Mouse (Mus musculus) brain, embryonic 14.5 days (tissue): ENCODE measurements at regions not wholly inside any gene's neighbourhood (a gene's known extent, or its start where the extent isn't known, plus 50 kb on each side); places are given as distances from the start of the nearest gene placed in this dataset.
"Not testable (repeated sequence)": the region's sequence is repeated elsewhere in the genome, so short reads cannot be mapped to it uniquely, and the experiment has no call there.

ENCODE experiments used
- DNase-seq: peaks from one replicate; pipeline ENCODE4 v3.0.0-alpha.2; 2011; ENCODE audit warnings: low read depth
- CTCF ChIP-seq: fragments of 200-500 bp; IDR thresholded peaks from 2 replicates; pipeline ENCODE4 v1.5.1; 2012; ENCODE audit warnings: inconsistent platforms, mild to moderate bottlenecking, moderate library complexity, borderline replicate concordance; ENCODE audit not compliant: insufficient read depth, insufficient read length; ENCODE audit errors: extremely low read depth
- POLR2A ChIP-seq: fragments of 200-500 bp; IDR thresholded peaks from 2 replicates; pipeline ENCODE4 v1.6.1; 2012; ENCODE audit warnings: mild to moderate bottlenecking, inconsistent platforms, borderline replicate concordance; ENCODE audit not compliant: poor library complexity, insufficient read depth, insufficient read length, severe bottlenecking; ENCODE audit errors: extremely low read depth

DNA sequence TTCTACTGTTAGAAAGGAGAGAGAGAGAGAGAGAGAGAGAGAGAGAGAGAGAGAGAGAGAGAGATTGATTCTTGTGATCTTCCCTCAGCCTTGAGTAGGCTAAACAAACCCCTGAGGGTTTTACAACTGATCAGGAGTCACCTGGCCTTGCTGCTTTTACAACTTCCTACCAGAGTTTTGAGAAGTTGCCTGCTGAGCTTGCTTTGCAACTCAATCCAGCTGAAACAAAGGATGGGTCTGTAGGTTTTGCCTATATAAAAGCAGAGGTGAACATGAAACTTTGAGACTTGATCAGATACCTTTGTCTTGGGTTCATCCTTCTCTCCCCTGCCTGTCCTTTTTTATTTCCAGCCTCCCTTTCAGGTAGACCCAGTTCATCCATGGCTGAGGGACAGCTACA is 631.0 kb downstream of the Brinp3 start:
- TF ChIP-seq POLR2A: no peak
- TF ChIP-seq CTCF: no peak
- no peak for DNase-seq

DNA sequence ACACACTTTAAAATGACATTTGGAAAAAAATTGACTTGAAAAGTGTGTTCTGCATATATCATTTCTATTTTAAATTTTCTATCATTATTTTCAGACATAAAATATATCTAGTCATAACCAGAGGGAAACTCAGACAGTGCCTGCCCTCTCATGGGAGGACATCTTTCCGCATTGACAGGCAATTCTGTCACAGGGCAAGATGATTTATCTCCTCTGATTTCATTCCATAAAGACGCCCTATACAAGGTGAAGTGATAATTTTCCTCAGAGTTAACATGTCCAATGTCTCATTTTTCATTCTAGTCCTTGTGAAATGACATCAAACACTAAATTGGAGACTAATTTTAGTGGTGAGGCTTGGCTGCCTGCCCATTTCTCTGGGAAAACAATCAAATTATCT is 643.6 kb downstream of the Brinp3 start:
- TF ChIP-seq CTCF (no peak), POLR2A (no peak)
- peak; percentile 38 for DNase-seq

DNA sequence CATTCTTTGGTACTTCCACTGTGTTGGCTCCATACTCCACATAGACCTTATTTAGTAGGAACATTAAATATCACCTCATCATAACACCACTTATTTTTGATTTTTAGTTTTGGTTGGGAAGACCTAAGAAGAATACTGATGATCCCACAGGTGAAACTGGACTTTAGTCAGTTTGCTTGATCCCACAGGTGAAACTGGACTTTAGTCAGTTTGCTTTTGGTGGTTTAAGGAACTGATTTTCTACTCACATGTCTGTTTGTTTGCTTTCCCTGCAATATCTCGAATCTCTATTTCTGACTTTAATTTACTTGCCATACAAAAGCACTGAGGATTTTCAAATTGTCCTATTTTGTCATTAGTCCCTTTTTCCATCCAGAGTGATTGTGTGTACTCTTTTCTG is 680.8 kb downstream of the Brinp3 start:
- TF ChIP-seq CTCF (no peak), POLR2A (no peak)
- no peak for DNase-seq

DNA sequence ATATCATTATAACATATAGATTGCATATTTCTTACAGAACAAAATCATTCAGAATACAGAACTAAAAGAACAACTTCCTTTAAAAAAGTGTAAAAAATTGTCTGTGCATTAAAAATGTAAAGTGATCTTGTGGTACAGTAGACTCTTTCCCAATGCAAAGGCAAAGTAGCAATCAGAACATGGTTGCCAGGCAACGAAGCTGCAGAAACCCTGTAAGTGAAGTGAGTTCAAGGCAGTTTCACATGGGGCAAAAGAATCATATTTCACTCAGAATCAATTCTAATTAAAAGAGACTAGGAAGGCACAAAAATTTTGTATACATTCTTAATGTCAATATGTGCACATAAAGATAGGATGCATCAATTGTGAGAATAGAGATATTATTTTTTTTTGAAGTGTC is 692.2 kb downstream of the Brinp3 start:
- peak; percentile 79 for DNase-seq
- no peak for TF ChIP-seq POLR2A
- TF ChIP-seq CTCF: no peak

DNA sequence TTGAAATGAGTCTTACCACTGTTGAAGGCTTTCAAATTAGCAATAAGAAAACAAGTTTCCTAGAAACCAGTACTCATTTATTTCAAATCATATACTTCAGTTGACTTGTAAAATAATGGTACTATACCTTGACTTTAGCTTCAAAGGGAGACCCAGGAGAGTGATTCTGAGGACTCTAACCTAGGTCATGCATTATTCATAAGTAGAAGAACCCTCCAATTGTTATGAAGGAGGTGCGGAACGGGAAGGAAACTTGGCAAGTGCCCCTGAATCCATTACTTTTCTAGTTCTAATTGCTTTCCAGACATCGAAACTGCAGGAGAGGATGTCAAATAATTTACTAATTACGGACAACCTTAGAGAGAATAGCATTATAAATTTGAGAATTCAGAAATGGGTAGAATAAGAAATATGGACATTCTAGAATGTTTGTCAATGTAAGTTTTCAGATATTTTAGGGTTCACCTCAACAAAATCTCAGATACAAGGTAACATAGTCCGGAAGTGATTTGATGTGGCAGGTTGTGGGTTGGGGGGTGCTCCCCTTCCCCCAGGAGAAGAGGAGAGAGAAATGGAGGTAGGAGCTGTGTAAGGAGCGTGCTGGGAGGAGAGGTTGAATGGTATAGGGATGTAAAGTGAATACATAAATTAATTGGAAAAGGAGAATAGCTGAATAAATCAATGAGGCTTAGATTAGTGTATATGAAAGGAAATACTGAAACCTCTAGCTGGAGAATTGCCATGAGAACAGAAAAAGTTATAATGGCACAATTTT is 692.9 kb downstream of the Brinp3 start:
- peak; percentile 82 for DNase-seq
- TF ChIP-seq CTCF: no peak
- TF ChIP-seq POLR2A: no peak

DNA sequence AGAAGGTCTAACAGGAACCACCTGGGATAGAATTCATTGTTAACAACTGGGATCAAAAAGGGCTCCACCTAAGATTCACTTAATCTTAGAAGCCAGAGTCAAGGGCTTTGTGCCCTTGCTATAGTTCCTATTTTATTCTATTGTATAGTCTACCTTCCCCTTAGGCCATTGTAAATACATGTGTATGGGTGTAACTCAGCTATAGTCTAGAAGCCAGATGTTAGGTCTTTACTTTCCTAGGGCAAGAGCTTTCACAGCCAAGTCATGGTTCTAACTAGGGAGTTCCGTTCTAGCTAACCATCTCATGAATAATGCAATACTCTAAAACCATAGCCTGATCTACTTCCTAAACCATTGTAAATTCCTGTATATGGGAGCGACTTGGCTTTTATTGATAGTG is 705.4 kb downstream of the Brinp3 start:
- not testable (repeated sequence) for DNase-seq

DNA sequence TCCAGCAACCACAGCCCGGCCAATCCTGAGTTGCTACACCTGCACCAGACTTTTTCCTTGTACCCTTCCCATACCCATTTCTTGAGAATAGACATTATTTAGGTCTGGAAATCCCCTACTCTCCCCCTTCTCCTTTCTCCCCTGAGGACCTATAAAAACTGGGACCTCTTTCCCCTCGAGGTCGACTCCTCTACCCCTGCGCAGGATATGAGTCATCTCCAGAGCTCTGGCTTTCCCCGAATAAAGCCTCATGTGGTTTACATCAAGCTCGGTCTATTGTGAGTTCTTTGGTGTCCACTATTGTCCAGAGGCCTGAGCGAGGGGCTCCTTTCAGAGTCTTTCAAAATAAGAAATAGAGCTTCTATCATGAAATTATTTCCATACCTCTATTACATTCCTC is 720.3 kb downstream of the Brinp3 start:
- not testable (repeated sequence) for DNase-seq

DNA sequence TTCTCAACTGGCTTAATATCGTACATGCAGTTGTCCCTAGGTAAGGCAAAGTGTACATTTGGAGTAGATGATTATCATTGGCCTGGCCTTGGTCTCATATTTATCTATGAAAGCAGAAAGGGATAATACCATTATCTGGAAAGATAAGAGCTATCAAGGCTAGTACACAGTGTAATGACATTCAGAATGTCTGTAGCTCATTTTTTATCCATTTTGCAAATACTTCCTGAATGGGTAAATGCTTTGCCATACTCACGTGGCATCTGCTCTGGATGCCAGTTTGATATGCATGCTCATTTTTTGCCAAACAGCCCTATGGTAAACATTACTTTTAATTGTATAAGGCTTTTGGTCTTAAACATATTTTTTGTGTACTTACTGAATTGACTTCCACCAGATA is 723.4 kb downstream of the Brinp3 start:
- no peak for TF ChIP-seq CTCF
- TF ChIP-seq POLR2A: no peak
- peak; percentile 13 for DNase-seq

DNA sequence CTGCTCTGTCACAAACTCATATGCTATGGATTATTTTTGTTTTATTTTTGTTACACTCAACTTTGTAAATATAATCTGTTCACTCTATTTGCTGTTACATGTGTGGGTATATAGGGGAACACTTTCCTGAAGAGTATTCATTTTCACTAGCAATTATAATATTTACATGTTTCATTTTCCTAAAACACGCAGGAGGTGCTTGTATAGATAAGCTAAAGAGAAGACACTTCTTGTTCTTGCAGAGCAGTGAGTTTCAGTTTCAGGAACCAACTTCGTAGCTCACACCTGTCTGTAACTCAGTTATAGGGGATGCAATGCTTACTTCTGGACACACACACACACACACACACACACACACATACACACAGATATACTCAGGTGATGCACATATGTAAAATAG is 724.9 kb downstream of the Brinp3 start:
- no peak for DNase-seq
- TF ChIP-seq POLR2A (no peak), CTCF (no peak)

DNA sequence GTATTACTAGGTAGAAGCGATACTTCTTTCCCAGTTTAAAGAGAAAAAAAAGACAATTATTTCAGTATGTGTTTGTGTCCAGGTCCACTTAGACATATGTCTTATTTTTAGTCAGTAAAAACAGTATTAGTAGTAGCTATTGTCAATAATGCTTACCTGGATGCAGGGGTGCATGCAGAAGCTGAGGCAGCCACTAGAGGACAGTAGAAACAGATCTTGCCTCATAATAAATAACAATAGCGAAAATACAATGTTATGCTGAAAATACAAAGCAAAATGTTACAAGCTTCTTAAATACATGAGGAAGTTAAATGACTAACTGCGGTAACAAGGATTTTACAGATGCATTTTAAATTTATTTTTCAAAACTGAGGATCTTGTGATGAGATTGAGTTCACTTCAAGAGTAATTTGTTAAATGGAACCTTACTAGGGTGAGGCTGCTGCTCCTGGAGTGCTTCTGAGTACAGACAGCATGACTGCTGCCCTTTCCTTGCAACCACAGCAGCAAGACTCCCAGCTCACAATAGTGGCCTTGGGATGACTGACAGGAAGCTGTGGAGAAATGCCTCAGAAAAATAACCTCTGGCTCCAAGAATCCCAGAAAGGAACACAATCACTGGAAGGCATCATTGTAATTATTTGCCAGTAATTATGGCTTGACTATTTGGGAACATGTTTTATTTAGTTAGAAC is 728.8 kb downstream of the Brinp3 start:
- TF ChIP-seq CTCF (peak; percentile 53; the same call in 1 of the 2 replicates), POLR2A (no peak)
- DNase-seq: peak; percentile 55

DNA sequence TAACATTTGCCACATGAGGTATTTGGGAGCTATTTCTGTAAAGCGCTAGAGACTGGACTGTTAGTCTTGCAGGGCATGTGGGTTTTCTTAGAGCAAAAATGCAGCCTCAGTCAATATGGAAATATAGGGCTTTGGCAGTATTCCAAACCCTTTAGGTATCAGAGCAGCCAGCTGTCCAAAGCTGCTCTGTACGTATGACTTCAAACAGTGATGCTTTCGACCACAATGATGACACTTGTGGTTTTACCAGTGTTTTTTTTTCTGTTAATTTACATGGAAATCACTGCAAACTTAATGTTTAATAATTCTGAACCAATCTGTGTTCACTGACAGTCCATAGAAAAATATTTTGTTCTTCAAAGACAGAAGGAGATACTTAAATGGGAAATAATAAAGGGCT is 743.0 kb downstream of the Brinp3 start:
- TF ChIP-seq POLR2A: no peak
- no peak for TF ChIP-seq CTCF
- no peak for DNase-seq

DNA sequence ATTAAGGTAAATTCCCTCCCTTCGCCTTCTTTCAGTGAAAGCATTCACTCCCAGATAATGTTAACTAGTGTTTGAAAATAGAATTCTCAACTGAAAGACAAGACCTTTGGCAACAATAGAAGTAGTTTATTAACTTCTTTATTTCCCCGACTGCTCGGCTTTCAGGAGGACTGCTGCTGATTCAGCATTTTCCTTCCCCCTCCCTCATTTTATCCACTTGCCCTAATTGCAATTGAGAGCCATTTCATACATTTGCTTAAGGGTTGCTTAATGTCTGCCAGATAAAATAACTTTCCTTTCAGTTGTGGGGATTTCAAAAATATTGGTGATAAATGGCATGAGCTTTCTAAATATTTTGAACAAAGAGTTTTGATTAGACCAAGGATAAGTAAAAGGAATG is 744.5 kb downstream of the Brinp3 start:
- no peak for DNase-seq
- no peak for TF ChIP-seq CTCF
- no peak for TF ChIP-seq POLR2A

DNA sequence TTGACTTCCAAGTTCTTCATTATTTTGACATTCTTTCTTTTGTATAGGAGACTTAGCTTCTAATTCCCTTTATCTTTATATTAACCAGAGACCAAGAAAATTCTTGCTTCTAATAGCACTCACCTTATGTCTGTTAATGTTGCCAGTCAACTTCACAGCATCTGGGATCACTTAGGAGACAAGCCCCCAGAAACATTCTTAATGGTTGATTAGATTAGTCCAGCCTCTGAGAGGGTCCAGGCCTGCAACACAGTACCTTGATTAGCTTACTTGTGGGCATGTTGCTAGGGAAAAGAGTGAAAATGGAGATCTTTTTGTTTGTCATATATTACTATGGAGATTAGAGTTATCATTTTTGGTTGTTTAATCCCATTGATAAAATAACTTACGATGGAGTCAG is 778.8 kb downstream of the Brinp3 start:
- DNase-seq: no peak

More for the DNA sequence above, 778.8 kb downstream of the Brinp3 start:
- TF ChIP-seq CTCF (no peak), POLR2A (no peak)
